Mouse (Mus musculus) splenic B cell, adult 2 months (primary cell): ENCODE measurements around the gene Card19.
A peak's percentile ranks its signal among the peaks of the same experiment; 100 is the strongest.

Source experiments
- DNase-seq: peaks from one replicate; pipeline ENCODE4 v3.0.0-alpha.2; 2011; ENCODE audit warnings: low read depth, low spot score
- H3K27me3 ChIP-seq: 2 replicates; pipeline ENCODE4 v1.6.1; 2012; ENCODE audit warnings: mild to moderate bottlenecking, low read length, moderate library complexity, mixed read lengths; ENCODE audit not compliant: control insufficient read depth, poor library complexity, insufficient read depth, severe bottlenecking
- H3K36me3 ChIP-seq: 2 replicates; pipeline ENCODE4 v1.6.1; 2012; ENCODE audit warnings: mild to moderate bottlenecking, low read length, moderate library complexity, mixed read lengths; ENCODE audit not compliant: control insufficient read depth, poor library complexity, insufficient read depth, severe bottlenecking

The Card19 gene

GRCm38 (mm10) chr13:49193650-49194049 is 22.2 kb downstream of the Card19 start:
- no peaks in the 10 kb centered on the region for H3K27me3 ChIP-seq
- DNase-seq = no peak
- H3K36me3 ChIP-seq = no peaks in the 10 kb centered on the region

GRCm38 (mm10) chr13:49192156-49192855 is 23.5 kb downstream of the Card19 start:
- Histone ChIP-seq H3K27me3 (no peaks in the 10 kb centered on the region), H3K36me3 (no peaks in the 10 kb centered on the region)
- no peak for DNase-seq

- Histone ChIP-seq H3K36me3 (no peaks in the 10 kb centered on the region), H3K27me3 (no peaks in the 10 kb centered on the region)
- no peak for DNase-seq
These were observed 24.2 kb downstream of the Card19 start for GRCm38 (mm10) chr13:49191673-49192035.

- DNase-seq = no peak
These were observed 24.8 kb downstream of the Card19 start for GRCm38 (mm10) chr13:49190876-49191672.

GRCm38 (mm10) chr13:49189970-49190870 is 25.6 kb downstream of the Card19 start:
- Histone ChIP-seq H3K27me3 (no peaks in the 10 kb centered on the region), H3K36me3 (no peaks in the 10 kb centered on the region)
- no peak for DNase-seq

More at GRCm38 (mm10) chr13:49190876-49191672, 24.8 kb downstream of the Card19 start:
- Histone ChIP-seq H3K36me3 (no peaks in the 10 kb centered on the region), H3K27me3 (no peaks in the 10 kb centered on the region)

- Histone ChIP-seq H3K27me3 (no peaks in the 10 kb centered on the region), H3K36me3 (no peaks in the 10 kb centered on the region)
- no peak for DNase-seq
These were observed 26.9 kb downstream of the Card19 start for GRCm38 (mm10) chr13:49188966-49189360.

- H3K27me3 ChIP-seq = no peaks in the 10 kb centered on the region
- DNase-seq = peak; percentile 35
- no peaks in the 10 kb centered on the region for H3K36me3 ChIP-seq
These were observed 27.4 kb downstream of the Card19 start for GRCm38 (mm10) chr13:49188219-49188965.

- no peaks in the 10 kb centered on the region for H3K27me3 ChIP-seq
- peak; percentile 93 for DNase-seq
These were observed 28.3 kb downstream of the Card19 start, which contains the start of gene Ninj1 for GRCm38 (mm10) chr13:49187288-49188218. TSS of gene Ninj1 (plus strand) at chr13:49187485.

GRCm38 (mm10) chr13:49186798-49187287 is 29.0 kb downstream of the Card19 start:
- H3K36me3 ChIP-seq = no peaks in the 10 kb centered on the region

More at GRCm38 (mm10) chr13:49187288-49188218, 28.3 kb downstream of the Card19 start, which contains the start of gene Ninj1:
- no peaks in the 10 kb centered on the region for H3K36me3 ChIP-seq

GRCm38 (mm10) chr13:49183646-49184045 is 32.2 kb downstream of the Card19 start:
- no peak for DNase-seq
- H3K27me3 ChIP-seq = no peaks in the 10 kb centered on the region
- no peaks in the 10 kb centered on the region for H3K36me3 ChIP-seq

More at GRCm38 (mm10) chr13:49186798-49187287, 29.0 kb downstream of the Card19 start:
- DNase-seq = no peak
- no peaks in the 10 kb centered on the region for H3K27me3 ChIP-seq

- Histone ChIP-seq H3K36me3 (no peaks in the 10 kb centered on the region), H3K27me3 (no peaks in the 10 kb centered on the region)
- no peak for DNase-seq
These were observed 32.7 kb downstream of the Card19 start for GRCm38 (mm10) chr13:49183161-49183560.

GRCm38 (mm10) chr13:49181411-49181984 is 34.3 kb downstream of the Card19 start:
- DNase-seq = no peak
- no peaks in the 10 kb centered on the region for H3K27me3 ChIP-seq
- no peaks in the 10 kb centered on the region for H3K36me3 ChIP-seq

GRCm38 (mm10) chr13:49180691-49181090 is 35.1 kb downstream of the Card19 start:
- DNase-seq = no peak
- H3K27me3 ChIP-seq = no peaks in the 10 kb centered on the region

More at GRCm38 (mm10) chr13:49180691-49181090, 35.1 kb downstream of the Card19 start:
- H3K36me3 ChIP-seq = no peaks in the 10 kb centered on the region
